26 mouse cellular contexts compared by ENCODE assay signal in the genomic region with DNA sequence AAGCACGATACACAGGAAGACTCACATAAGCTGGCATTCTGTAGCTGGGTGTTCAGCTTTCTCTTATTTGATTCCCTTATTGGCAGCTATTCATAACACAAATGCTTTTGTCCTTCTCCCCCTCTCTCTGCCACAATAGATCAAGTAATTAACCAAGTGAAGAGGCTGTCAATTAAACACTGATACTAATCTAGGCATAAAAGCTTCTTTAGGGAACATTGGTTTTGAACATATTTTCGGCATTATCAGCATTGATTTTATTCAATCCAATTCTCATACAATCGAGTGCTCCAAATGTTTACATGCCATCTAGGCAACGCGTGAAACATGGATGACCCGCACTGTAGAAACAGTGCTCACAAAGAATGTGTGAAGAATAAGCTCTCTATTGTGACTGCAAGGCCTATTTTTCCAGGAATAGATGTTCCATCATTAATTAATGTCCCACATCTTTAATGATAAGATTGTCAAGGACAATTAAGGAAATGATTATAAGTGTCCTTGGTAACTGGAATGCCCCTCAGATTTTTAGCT.
"Had no signal": no experiment of that assay in that cellular context is flagged by ENCODE, and none has a peak within 500 bp of the region (broad histone marks: within the 10 kb centered on the region; RNA-seq: fewer than 3 reads in every experiment).

No protein-coding gene starts in this region.

- H3K36me3 ChIP-seq: limb, embryonic 10.5 days; limb, embryonic 13.5 days; liver, embryonic 12.5 days; liver, embryonic 15.5 days; lung, embryonic 15.5 days; midbrain, embryonic 12.5 days; neural tube, embryonic 13.5 days had no signal

- H3K4me1 ChIP-seq: limb, embryonic 10.5 days; limb, embryonic 13.5 days; liver, embryonic 12.5 days; liver, embryonic 15.5 days; lung, embryonic 15.5 days; megakaryocyte, embryonic 14.5 days; neural tube, embryonic 13.5 days had no signal

- H3K9me3 ChIP-seq: limb, embryonic 10.5 days; limb, embryonic 13.5 days; liver, embryonic 12.5 days; liver, embryonic 15.5 days; lung, embryonic 15.5 days; megakaryocyte, embryonic 14.5 days; midbrain, embryonic 12.5 days; neural tube, embryonic 13.5 days had no signal

- DNase-seq: kidney, adult 18-20 months; kidney, adult 9 months; kidney, postnatal 14 days; kidney, postnatal 4 days; layer of hippocampus, adult 9-11 months; liver; lung, adult 18-20 months; lung, postnatal 10 days; lung, postnatal 36 days; right cerebral cortex, adult 18-20 months; right cerebral cortex, postnatal 14 days; right cerebral cortex, postnatal 4 days; thymus, adult 2 months; thymus, postnatal 14 days; thymus, postnatal 4 days had no signal

- H3K9ac ChIP-seq: limb, embryonic 13.5 days; liver, embryonic 12.5 days; liver, embryonic 15.5 days; lung, embryonic 15.5 days; midbrain, embryonic 12.5 days; neural tube, embryonic 13.5 days had no signal

- H3K4me3 ChIP-seq: layer of hippocampus, adult 2 months; limb, embryonic 10.5 days; limb, embryonic 13.5 days; liver, embryonic 12.5 days; liver, embryonic 15.5 days; lung, embryonic 15.5 days; megakaryocyte, embryonic 14.5 days; midbrain, embryonic 12.5 days; myocyte; neural tube, embryonic 13.5 days had no signal

- H3K27ac ChIP-seq: layer of hippocampus, adult 2 months; limb, embryonic 10.5 days; limb, embryonic 13.5 days; liver, embryonic 12.5 days; liver, embryonic 15.5 days; lung, embryonic 15.5 days; midbrain, embryonic 12.5 days; neural tube, embryonic 13.5 days; stomach, postnatal 0 days had no signal

- H3K4me2 ChIP-seq: limb, embryonic 13.5 days; liver, embryonic 12.5 days; liver, embryonic 15.5 days; lung, embryonic 15.5 days; midbrain, embryonic 12.5 days; neural tube, embryonic 13.5 days had no signal

- ATAC-seq: liver, embryonic 12.5 days had no signal

- H3K27me3 ChIP-seq: limb, embryonic 13.5 days; liver, embryonic 12.5 days; liver, embryonic 15.5 days; lung, embryonic 15.5 days; megakaryocyte, embryonic 14.5 days; midbrain, embryonic 12.5 days; neural tube, embryonic 13.5 days had no signal
